Mouse (Mus musculus): ENCODE data around the gene Top2a. TPM values are rescaled to one million over a fixed set of nuclear protein-coding genes. Genes with fewer than 3 reads are reported as not detected.

Top2a gene
- polyA plus RNA-seq, 1 experiment from 2014 or later = 181 TPM

- no peak overlapping the region for H3K4me2 ChIP-seq (ENCODE audit: low read depth, low read length)
- peaks cover 32% of the 10 kb centered on the region for H3K36me3 ChIP-seq (ENCODE audit: control insufficient read depth, insufficient read depth, low read length)
- H3K9me3 ChIP-seq (ENCODE audit: control insufficient read depth, low read length) = no peaks in the 10 kb centered on the region
- H3K4me1 ChIP-seq (ENCODE audit: control insufficient read depth, insufficient read depth, low read length) = peaks cover 50% of the 10 kb centered on the region
- 0 out of 2 replicates have a peak overlapping the region, but pooled peaks have one; percentile 33 for H3K27ac ChIP-seq (replicated peaks; ENCODE audit: low read depth, low read length)
- ATAC-seq (ENCODE audit: low read depth) (no peak), DNase-seq (ENCODE audit: low spot score) (peak; percentile 0)
- no peaks in the 10 kb centered on the region for H3K27me3 ChIP-seq (replicated peaks; ENCODE audit: control insufficient read depth, insufficient read depth, low read length)
- 75% methylated on average over 18 of the region's 18 CpGs for WGBS
- H3K4me3 ChIP-seq (ENCODE audit: low read depth, low read length) = no peak overlapping the region
- H3K9ac ChIP-seq (ENCODE audit: low read depth, low read length) = no peak overlapping the region
Measured at GRCm38 (mm10) chr11:98947969-98948569, 75.9 kb downstream of the Top2a start.

- Histone ChIP-seq H3K27me3 (replicated peaks; ENCODE audit: control insufficient read depth, insufficient read depth, low read length) (no peaks in the 10 kb centered on the region), H3K27ac (replicated peaks; ENCODE audit: low read depth, low read length) (peak overlapping the region; percentile 98), H3K4me2 (ENCODE audit: low read depth, low read length) (peak overlapping the region; percentile 84; the same call in 1 of the 2 replicates), H3K9me3 (ENCODE audit: control insufficient read depth, low read length) (no peaks in the 10 kb centered on the region), H3K9ac (ENCODE audit: low read depth, low read length) (0 out of 2 replicates have a peak overlapping the region, but pooled peaks have one; percentile 9), H3K36me3 (ENCODE audit: control insufficient read depth, insufficient read depth, low read length) (peaks cover 14% of the 10 kb centered on the region), H3K4me3 (ENCODE audit: low read depth, low read length) (no peak overlapping the region), H3K4me1 (ENCODE audit: control insufficient read depth, insufficient read depth, low read length) (peaks cover 63% of the 10 kb centered on the region)
- no peak for ATAC-seq (ENCODE audit: low read depth)
- no peak for DNase-seq (ENCODE audit: low spot score)
- 38% methylated on average over 3 of the region's 3 CpGs for WGBS
Measured at GRCm38 (mm10) chr11:98945605-98945977, 78.4 kb downstream of the Top2a start.

GRCm38 (mm10) chr11:98944897-98945604 is 78.9 kb downstream of the Top2a start:
- H3K27me3 ChIP-seq (replicated peaks; ENCODE audit: control insufficient read depth, insufficient read depth, low read length) = no peaks in the 10 kb centered on the region
- peak overlapping the region; percentile 53; the same call in 1 of the 2 replicates for H3K9ac ChIP-seq (ENCODE audit: low read depth, low read length)
- peaks cover 9% of the 10 kb centered on the region; the same call in 1 of the 2 replicates for H3K36me3 ChIP-seq (ENCODE audit: control insufficient read depth, insufficient read depth, low read length)
- H3K4me1 ChIP-seq (ENCODE audit: control insufficient read depth, insufficient read depth, low read length) = peaks cover 68% of the 10 kb centered on the region
- peak; percentile 57 for DNase-seq (ENCODE audit: low spot score)
- no peaks in the 10 kb centered on the region for H3K9me3 ChIP-seq (ENCODE audit: control insufficient read depth, low read length)
- no peak overlapping the region for H3K4me3 ChIP-seq (ENCODE audit: low read depth, low read length)
- ATAC-seq (ENCODE audit: low read depth) = no peak
- peak overlapping the region; percentile 98 for H3K27ac ChIP-seq (replicated peaks; ENCODE audit: low read depth, low read length)
- H3K4me2 ChIP-seq (ENCODE audit: low read depth, low read length) = peak overlapping the region; percentile 84
- WGBS = 24% methylated on average over 11 of the region's 11 CpGs

GRCm38 (mm10) chr11:98943741-98944461 is 80.1 kb downstream of the Top2a start:
- Histone ChIP-seq H3K4me2 (ENCODE audit: low read depth, low read length) (peak overlapping the region; percentile 84), H3K4me1 (ENCODE audit: control insufficient read depth, insufficient read depth, low read length) (peaks cover 80% of the 10 kb centered on the region), H3K9ac (ENCODE audit: low read depth, low read length) (peak overlapping the region; percentile 53), H3K27me3 (replicated peaks; ENCODE audit: control insufficient read depth, insufficient read depth, low read length) (no peaks in the 10 kb centered on the region), H3K27ac (replicated peaks; ENCODE audit: low read depth, low read length) (peak overlapping the region; percentile 98), H3K9me3 (ENCODE audit: control insufficient read depth, low read length) (no peaks in the 10 kb centered on the region), H3K36me3 (ENCODE audit: control insufficient read depth, insufficient read depth, low read length) (no peaks in the 10 kb centered on the region), H3K4me3 (ENCODE audit: low read depth, low read length) (0 out of 2 replicates have a peak overlapping the region, but pooled peaks have one; percentile 8)
- ATAC-seq (ENCODE audit: low read depth) (no peak), DNase-seq (ENCODE audit: low spot score) (peak; percentile 61)
- 31% methylated on average over 14 of the region's 14 CpGs for WGBS

Other genes starting within 250 kb of the Top2a start
- gene Nr1d1, start 248.9 kb downstream of the Top2a start, polyA plus RNA-seq (2014; fragmentation: Nextera tagmentation; extraction: Ambion mirVana) = 1.1 and 1.9 TPM in 2 replicates
- 18.1 and 18.5 TPM in 2 replicates for gene Msl1, start 228.7 kb downstream of the Top2a start, polyA plus RNA-seq (2014; fragmentation: Nextera tagmentation; extraction: Ambion mirVana)
- 32.2 and 34.0 TPM in 2 replicates for gene Casc3, start 219.3 kb downstream of the Top2a start, polyA plus RNA-seq (2014; fragmentation: Nextera tagmentation; extraction: Ambion mirVana)
- gene Rapgefl1, start 187.4 kb downstream of the Top2a start, polyA plus RNA-seq (2014; fragmentation: Nextera tagmentation; extraction: Ambion mirVana) = 5.7 and 6.3 TPM in 2 replicates
- 3.9 and 4.3 TPM in 2 replicates for gene Wipf2, start 160.6 kb downstream of the Top2a start, polyA plus RNA-seq (2014; fragmentation: Nextera tagmentation; extraction: Ambion mirVana)
- 22.7 and 23.0 TPM in 2 replicates for gene Cdc6, start 116.4 kb downstream of the Top2a start, polyA plus RNA-seq (2014; fragmentation: Nextera tagmentation; extraction: Ambion mirVana)
- 46.4 and 50.3 TPM in 2 replicates for gene Rara, start 96.4 kb downstream of the Top2a start, polyA plus RNA-seq (2014; fragmentation: Nextera tagmentation; extraction: Ambion mirVana)
- 0.34 and 0.56 TPM in 2 replicates for gene Gjd3, start 41.2 kb downstream of the Top2a start, polyA plus RNA-seq (2014; fragmentation: Nextera tagmentation; extraction: Ambion mirVana)
- 966 and 1,068 TPM in 2 replicates for gene Igfbp4, start 17.1 kb upstream of the Top2a start, polyA plus RNA-seq (2014; fragmentation: Nextera tagmentation; extraction: Ambion mirVana)
- 0.81 and 1.0 TPM in 2 replicates for gene Tns4, start 65.1 kb upstream of the Top2a start, polyA plus RNA-seq (2014; fragmentation: Nextera tagmentation; extraction: Ambion mirVana)
- gene Ccr7, start 130.9 kb upstream of the Top2a start, polyA plus RNA-seq (2014; fragmentation: Nextera tagmentation; extraction: Ambion mirVana) = 0.33 and 0.50 TPM in 2 replicates
- gene Smarce1, start 206.8 kb upstream of the Top2a start, polyA plus RNA-seq (2014; fragmentation: Nextera tagmentation; extraction: Ambion mirVana) = 130 and 146 TPM in 2 replicates
- gene Krt222, start 219.9 kb upstream of the Top2a start, polyA plus RNA-seq (2014; fragmentation: Nextera tagmentation; extraction: Ambion mirVana) = 0.66 and 0.70 TPM in 2 replicates